Mouse (Mus musculus) hindbrain, embryonic 14.5 days (tissue): Measurements from ENCODE around the gene Sh3rf1. TPM values are rescaled to one million over a fixed set of nuclear protein-coding genes. Genes with fewer than 3 reads are reported as not detected.

Experiments
- ATAC-seq: fragments of 200-750 bp; cut with Nextera tagmentation; 2 replicates; pipeline ENCODE4 v1.8.0; 2017; ENCODE audit warnings: moderate number of reproducible peaks, mild to moderate bottlenecking, moderate TSS enrichment, moderate library complexity; ENCODE audit not compliant: low FRiP score
- DNase-seq: peaks from one replicate; pipeline ENCODE4 v3.0.0-alpha.2; 2015; ENCODE audit warnings: low spot score
- H3K27ac ChIP-seq: fragments of 300-500 bp; sonication (generic); 2 replicates; pipeline ENCODE4 v1.5.1; 2014; ENCODE audit warnings: mild to moderate bottlenecking, moderate library complexity
- H3K27me3 ChIP-seq: fragments of 300-500 bp; sonication (generic); 2 replicates; pipeline ENCODE4 v1.6.1; 2014; ENCODE audit warnings: mild to moderate bottlenecking, low read length, mixed read lengths; ENCODE audit not compliant: control insufficient read depth, insufficient read depth
- H3K36me3 ChIP-seq: fragments of 300-500 bp; sonication (generic); replicated peaks from 2 replicates; pipeline ENCODE4 v1.6.1; 2014; ENCODE audit not compliant: control insufficient read depth, insufficient read depth
- H3K4me1 ChIP-seq: fragments of 300-500 bp; sonication (generic); replicated peaks from 2 replicates; pipeline ENCODE4 v1.6.1; 2014; ENCODE audit warnings: antibody characterized with exemption, low read length, mixed read lengths; ENCODE audit not compliant: control insufficient read depth, insufficient read depth
- H3K4me2 ChIP-seq: fragments of 300-500 bp; sonication (generic); replicated peaks from 2 replicates; pipeline ENCODE4 v1.6.1; 2014; ENCODE audit warnings: mild to moderate bottlenecking, moderate library complexity
- H3K4me3 ChIP-seq: fragments of 300-500 bp; sonication (generic); replicated peaks from 2 replicates; pipeline ENCODE4 v1.5.1; 2014; ENCODE audit warnings: mild to moderate bottlenecking, low read length
- H3K9ac ChIP-seq: fragments of 300-500 bp; sonication (generic); 2 replicates; pipeline ENCODE4 v1.6.1; 2014
- H3K9me3 ChIP-seq: fragments of 300-500 bp; sonication (generic); 2 replicates; pipeline ENCODE4 v1.6.1; 2016; ENCODE audit warnings: low read length; ENCODE audit not compliant: control insufficient read depth
- WGBS: fragments of 180-500 bp; shearing (Covaris S2); extraction: QIAGEN DNeasy Blood & Tissue Kit; methylation state at CpG from one replicate; pipeline ENCODE4 v1.1.7; 2014; 5-methylcytosine and 5-hydroxymethylcytosine counted together
- polyA plus RNA-seq: library from polyadenylated mRNA; unstranded; fragments of >200 nt; fragmentation: Nextera tagmentation; extraction: Ambion mirVana; gene quantifications from 2 replicates; pipeline ENCODE4 v1.2.1, GENCODE M21; 2014

Gene Sh3rf1
- polyA plus RNA-seq, 1 experiment from 2014 or later = 28.8 TPM

DNA sequence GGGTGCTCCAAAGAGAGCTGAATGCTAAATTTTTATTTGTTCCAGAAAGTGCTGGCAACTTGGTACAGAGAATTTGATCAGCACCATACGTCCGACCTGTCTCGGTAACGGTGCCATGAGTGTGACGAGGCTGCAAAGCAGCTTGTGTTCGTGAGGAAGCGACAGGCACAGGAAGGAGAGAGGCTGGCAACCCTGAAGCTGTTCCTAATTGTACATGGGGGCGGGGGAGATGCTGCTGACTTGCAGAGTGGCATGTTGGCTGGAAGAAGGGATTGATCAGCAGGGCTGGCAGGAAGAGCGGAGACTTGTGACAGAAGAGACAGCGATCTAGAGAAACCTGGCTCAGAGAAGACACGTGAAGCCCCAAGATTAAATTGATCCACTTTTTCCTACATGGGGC lies 197.9 kb downstream of the Sh3rf1 start:
- no peak overlapping the region for H3K4me2 ChIP-seq
- 78% methylated on average over 11 of the region's 11 CpGs for WGBS
- no peak overlapping the region for H3K27ac ChIP-seq
- DNase-seq (no peak), ATAC-seq (no peak)
- peaks cover 6% of the 10 kb centered on the region; the same call in 1 of the 2 replicates for H3K4me1 ChIP-seq
- H3K27me3 ChIP-seq = no peaks in the 10 kb centered on the region
- no peak overlapping the region for H3K9ac ChIP-seq
- H3K9me3 ChIP-seq = no peaks in the 10 kb centered on the region
- H3K36me3 ChIP-seq = no peaks in the 10 kb centered on the region
- no peak overlapping the region for H3K4me3 ChIP-seq

- DNase-seq (no peak), ATAC-seq (no peak)
- H3K9ac ChIP-seq = no peak overlapping the region
- H3K4me1 ChIP-seq = peaks cover 6% of the 10 kb centered on the region; the same call in 1 of the 2 replicates
- no peak overlapping the region for H3K4me2 ChIP-seq
- H3K36me3 ChIP-seq = no peaks in the 10 kb centered on the region
- H3K9me3 ChIP-seq = no peaks in the 10 kb centered on the region
- H3K27ac ChIP-seq = no peak overlapping the region
- no peaks in the 10 kb centered on the region for H3K27me3 ChIP-seq
- no peak overlapping the region for H3K4me3 ChIP-seq
Observed at GRCm38 (mm10) chr8:61425125-61425524, 201.5 kb downstream of the Sh3rf1 start.

DNA sequence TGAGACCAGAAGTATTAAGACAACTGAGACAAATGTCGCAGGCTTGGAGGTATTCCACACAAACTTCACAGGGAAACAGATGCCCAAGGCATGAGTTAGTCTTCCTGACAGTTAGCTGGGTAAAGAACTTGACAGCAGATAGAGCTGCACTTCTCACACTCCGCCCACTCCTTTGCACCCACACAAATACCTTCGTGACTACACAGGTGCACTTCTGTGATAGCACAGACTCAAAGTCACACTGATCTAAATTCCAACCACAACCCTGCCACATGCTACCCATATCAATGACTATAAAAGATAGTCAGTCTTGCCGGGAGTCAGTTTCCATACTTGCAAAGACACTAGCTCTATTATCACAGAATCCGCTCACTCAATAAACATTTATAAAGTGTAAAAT lies 202.4 kb downstream of the Sh3rf1 start:
- H3K4me1 ChIP-seq = peaks cover 4% of the 10 kb centered on the region; the same call in 1 of the 2 replicates
- 93% methylated on average over 5 of the region's 5 CpGs for WGBS
- H3K4me2 ChIP-seq = no peak overlapping the region
- no peak overlapping the region for H3K4me3 ChIP-seq
- ATAC-seq (no peak), DNase-seq (no peak)
- H3K9ac ChIP-seq = no peak overlapping the region
- no peaks in the 10 kb centered on the region for H3K36me3 ChIP-seq
- no peaks in the 10 kb centered on the region for H3K27me3 ChIP-seq
- H3K27ac ChIP-seq = no peak overlapping the region
- H3K9me3 ChIP-seq = no peaks in the 10 kb centered on the region

- Histone ChIP-seq H3K9ac (no peak overlapping the region), H3K4me1 (no peaks in the 10 kb centered on the region), H3K4me2 (no peak overlapping the region), H3K27me3 (no peaks in the 10 kb centered on the region), H3K27ac (no peak overlapping the region), H3K36me3 (no peaks in the 10 kb centered on the region), H3K9me3 (no peaks in the 10 kb centered on the region), H3K4me3 (no peak overlapping the region)
- 69% methylated on average over 5 of the region's 5 CpGs for WGBS
- no peak for DNase-seq
- ATAC-seq = no peak
Observed at GRCm38 (mm10) chr8:61426671-61427070, 203.0 kb downstream of the Sh3rf1 start.

DNA sequence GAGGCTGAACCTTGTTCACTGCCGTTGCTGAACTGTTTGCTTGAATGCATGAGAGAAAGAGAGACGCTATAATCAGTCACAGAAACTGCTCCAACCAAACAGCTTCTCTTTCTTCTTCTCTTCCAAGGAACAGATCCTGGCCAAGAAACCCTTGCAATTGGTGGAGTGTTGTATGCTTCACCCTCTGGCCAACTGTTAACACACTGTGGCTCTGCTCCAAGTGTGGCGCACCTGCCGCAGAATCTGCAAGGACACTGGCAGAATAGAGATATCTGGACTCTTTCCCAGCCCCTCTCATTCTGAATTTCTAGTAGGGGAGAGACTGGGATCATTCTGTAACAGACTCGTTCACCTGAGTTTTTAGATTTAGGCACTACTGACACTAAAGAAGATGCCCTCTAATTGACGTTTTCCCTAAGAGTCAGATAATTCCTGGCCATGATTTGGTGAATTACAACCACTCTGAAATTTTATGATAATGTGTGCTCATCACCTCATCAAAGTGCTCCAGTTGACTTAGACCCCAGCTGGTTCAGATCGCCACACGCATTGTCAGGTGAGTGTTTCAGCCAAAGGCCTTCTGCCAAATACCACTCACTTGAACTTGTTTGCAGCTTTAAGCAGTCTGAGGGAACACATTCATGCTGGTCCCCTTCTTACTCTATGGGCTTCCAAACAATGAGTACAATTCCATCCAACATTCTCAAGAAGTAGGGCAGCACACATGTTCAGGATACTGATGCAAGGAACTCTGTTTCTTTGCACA lies 204.4 kb downstream of the Sh3rf1 start:
- Histone ChIP-seq H3K4me1 (no peaks in the 10 kb centered on the region), H3K27ac (no peak overlapping the region), H3K36me3 (no peaks in the 10 kb centered on the region), H3K27me3 (no peaks in the 10 kb centered on the region), H3K4me2 (no peak overlapping the region), H3K9ac (no peak overlapping the region), H3K4me3 (no peak overlapping the region), H3K9me3 (no peaks in the 10 kb centered on the region)
- WGBS = 77% methylated on average over 8 of the region's 8 CpGs
- ATAC-seq (no peak), DNase-seq (no peak)

DNA sequence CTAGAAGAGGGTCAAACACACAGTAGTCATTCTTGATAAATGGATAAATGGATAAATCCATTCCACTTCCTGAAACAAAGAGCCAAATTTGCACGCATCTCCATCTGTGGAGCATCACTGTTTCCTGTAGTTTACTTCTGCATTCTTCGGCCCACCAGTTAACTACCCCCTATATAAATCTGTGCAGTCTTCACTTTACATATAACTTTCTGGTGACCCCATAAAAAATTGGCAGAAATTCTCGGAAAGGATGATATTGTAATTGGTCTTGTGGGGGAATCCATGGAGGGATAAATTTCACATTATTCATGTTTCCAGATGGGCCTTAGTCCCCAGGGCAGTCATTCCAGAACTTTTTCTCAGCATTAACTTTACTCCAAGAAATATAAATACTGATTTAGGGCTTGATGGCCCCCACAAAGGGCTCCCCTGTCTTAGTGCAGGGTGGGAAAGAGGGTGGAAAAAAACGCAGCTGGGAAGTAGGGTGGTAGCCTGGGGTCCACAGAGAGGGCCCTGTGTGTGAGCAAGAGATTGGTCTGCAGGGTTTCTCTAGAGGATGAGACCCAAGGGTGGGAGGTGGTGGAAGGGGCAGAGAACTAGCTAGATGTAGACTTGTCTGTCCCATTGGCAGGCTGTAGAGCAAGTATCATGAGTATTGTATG lies 205.3 kb downstream of the Sh3rf1 start:
- Histone ChIP-seq H3K27me3 (no peaks in the 10 kb centered on the region), H3K4me2 (no peak overlapping the region), H3K4me3 (no peak overlapping the region), H3K4me1 (no peaks in the 10 kb centered on the region), H3K9ac (no peak overlapping the region), H3K27ac (no peak overlapping the region), H3K36me3 (no peaks in the 10 kb centered on the region), H3K9me3 (no peaks in the 10 kb centered on the region)
- 89% methylated on average over 4 of the region's 4 CpGs for WGBS
- ATAC-seq (no peak), DNase-seq (no peak)

DNA sequence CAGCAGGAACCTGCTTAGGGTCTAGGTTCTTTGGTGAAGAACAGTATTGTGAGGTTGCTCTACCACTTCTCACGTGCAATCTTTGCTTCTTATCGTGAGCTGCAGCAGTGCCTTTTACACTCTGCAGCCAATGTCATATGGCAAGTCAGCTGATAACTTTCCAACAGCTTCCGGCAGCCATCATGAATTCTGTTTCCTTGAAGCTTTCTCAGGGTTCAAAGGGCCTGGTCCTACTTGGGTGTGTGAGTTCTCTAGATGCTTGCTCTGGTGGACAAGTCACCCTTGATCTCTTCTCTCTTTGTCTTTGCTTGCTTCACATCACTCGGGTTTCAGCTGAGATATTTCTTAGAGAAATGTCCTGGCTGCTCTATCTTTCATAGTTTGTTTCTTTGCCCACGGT lies 211.8 kb downstream of the Sh3rf1 start:
- DNase-seq (no peak), ATAC-seq (no peak)
- H3K4me3 ChIP-seq = no peak overlapping the region
- no peaks in the 10 kb centered on the region for H3K27me3 ChIP-seq
- no peaks in the 10 kb centered on the region for H3K36me3 ChIP-seq
- H3K27ac ChIP-seq = no peak overlapping the region
- H3K9ac ChIP-seq = no peak overlapping the region
- 0 out of 2 replicates have a peak, but pooled peaks cover 8% of the 10 kb centered on the region for H3K4me1 ChIP-seq
- WGBS = 89% methylated on average over 5 of the region's 5 CpGs
- no peak overlapping the region for H3K4me2 ChIP-seq
- 0 out of 2 replicates have a peak, but pooled peaks cover 3% of the 10 kb centered on the region for H3K9me3 ChIP-seq

- no peak overlapping the region for H3K4me3 ChIP-seq
- no peak overlapping the region for H3K4me2 ChIP-seq
- 0 out of 2 replicates have a peak, but pooled peaks cover 8% of the 10 kb centered on the region for H3K4me1 ChIP-seq
- H3K27ac ChIP-seq = no peak overlapping the region
- WGBS = 31% methylated on average over 3 of the region's 3 CpGs
- 0 out of 2 replicates have a peak, but pooled peaks cover 3% of the 10 kb centered on the region for H3K9me3 ChIP-seq
- H3K9ac ChIP-seq = no peak overlapping the region
- H3K27me3 ChIP-seq = no peaks in the 10 kb centered on the region
- ATAC-seq (no peak), DNase-seq (no peak)
- no peaks in the 10 kb centered on the region for H3K36me3 ChIP-seq
Observed at GRCm38 (mm10) chr8:61436147-61436546, 212.5 kb downstream of the Sh3rf1 start.

DNA sequence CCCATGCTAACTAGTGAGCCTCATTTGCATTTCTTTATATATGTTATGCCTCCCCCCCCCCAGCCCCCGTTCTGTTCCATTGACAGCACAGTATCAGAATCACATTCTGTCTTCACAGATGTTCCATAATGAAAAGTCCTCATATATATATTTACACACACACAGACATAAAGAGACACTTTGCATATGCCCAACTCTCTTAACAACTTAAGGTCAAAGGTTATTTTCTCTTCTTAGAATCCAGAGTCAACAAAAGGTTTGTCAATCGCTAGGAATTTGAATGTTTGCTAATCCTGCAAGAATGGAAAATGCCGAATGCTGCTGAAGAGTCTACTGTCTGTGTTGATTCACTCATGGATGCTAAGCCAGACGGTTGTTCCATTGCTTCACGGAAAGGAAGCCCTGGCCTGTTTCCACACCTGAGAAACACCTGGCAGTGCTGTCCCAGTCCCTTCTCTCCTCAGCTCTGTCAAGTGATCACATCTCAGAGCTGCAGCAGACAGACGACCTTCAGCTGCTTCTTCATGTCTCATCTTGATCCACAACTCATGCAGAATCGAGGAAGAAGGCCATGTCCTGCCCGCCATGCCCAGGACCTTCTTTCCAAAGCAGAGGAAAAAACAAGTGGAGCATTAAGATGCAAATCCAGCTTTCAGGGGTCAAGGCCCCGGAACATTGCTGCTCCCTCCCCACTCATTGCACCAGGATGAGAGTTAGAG lies 213.1 kb downstream of the Sh3rf1 start:
- ATAC-seq = no peak
- Histone ChIP-seq H3K36me3 (no peaks in the 10 kb centered on the region), H3K4me1 (0 out of 2 replicates have a peak, but pooled peaks cover 8% of the 10 kb centered on the region), H3K9ac (no peak overlapping the region), H3K27me3 (no peaks in the 10 kb centered on the region), H3K4me2 (no peak overlapping the region), H3K4me3 (no peak overlapping the region), H3K9me3 (0 out of 2 replicates have a peak, but pooled peaks cover 3% of the 10 kb centered on the region), H3K27ac (no peak overlapping the region)
- DNase-seq = no peak
- WGBS = 41% methylated on average over 9 of the region's 9 CpGs
